ENCODE assay signal across 17 mouse cellular contexts in genomic region chr2:146261146-146261545, GRCm38 (mm10). TPM values are rescaled to one million over a fixed set of nuclear protein-coding genes. Genes with fewer than 3 reads are reported as not detected.
"Had no signal": no experiment of that assay in that cellular context is flagged by ENCODE, and none has a peak within 500 bp of the region (broad histone marks: within the 10 kb centered on the region; RNA-seq: fewer than 3 reads in every experiment).

No protein-coding gene starts in this region.

- H3K27ac ChIP-seq: layer of hippocampus, adult 2 months; limb, embryonic 12.5 days; liver, embryonic 13.5 days; lung, embryonic 15.5 days; macrophage; neural tube, embryonic 15.5 days had no signal

- H3K4me3 ChIP-seq: layer of hippocampus, adult 2 months; limb, embryonic 12.5 days; liver, embryonic 13.5 days; lung, embryonic 15.5 days; megakaryocyte, embryonic 14.5 days; myocyte; neural tube, embryonic 15.5 days had no signal

- H3K36me3 ChIP-seq: limb, embryonic 12.5 days; liver, embryonic 13.5 days; lung, embryonic 15.5 days; neural tube, embryonic 15.5 days had no signal

- H3K4me2 ChIP-seq: limb, embryonic 12.5 days; liver, embryonic 13.5 days; lung, embryonic 15.5 days; neural tube, embryonic 15.5 days had no signal

- H3K9ac ChIP-seq: limb, embryonic 12.5 days; liver, embryonic 13.5 days; liver, postnatal 0 days; lung, embryonic 15.5 days; neural tube, embryonic 15.5 days had no signal

- DNase-seq: kidney, adult 18-20 months; kidney, postnatal 4 days; liver; liver, embryonic 13.5 days; liver, postnatal 0 days; lung, postnatal 14 days; right cerebral cortex, adult 18-20 months; right cerebral cortex, postnatal 25 days; thymus, postnatal 36 days had no signal

- H3K9me3 ChIP-seq: limb, embryonic 12.5 days; liver, embryonic 13.5 days; lung, embryonic 15.5 days; megakaryocyte, embryonic 14.5 days; neural tube, embryonic 15.5 days had no signal

- H3K4me1 ChIP-seq: lung, embryonic 15.5 days had no signal

- H3K27me3 ChIP-seq: liver, embryonic 13.5 days; lung, embryonic 15.5 days; megakaryocyte, embryonic 14.5 days had no signal

- ATAC-seq: liver, postnatal 0 days had no signal

RNA-seq across cellular contexts. Expression of gene Insm1, which starts 39.4 kb away (rescaled TPM):
- polyA plus RNA-seq: kidney, embryonic 16.5 days; limb, embryonic 12.5 days; liver, embryonic 13.5 days; liver, postnatal 0 days; macrophage; myocyte had no signal
